Mouse (Mus musculus) E14TG2a.4 (cell line): Measurements from ENCODE around the gene Apof.
"Not testable (repeated sequence)": the region's sequence is repeated elsewhere in the genome, so short reads cannot be mapped to it uniquely, and the experiment has no call there.

ENCODE experiments used
- H3K27me3 ChIP-seq: 2 replicates; pipeline ENCODE4 v1.6.1; 2014; ENCODE audit warnings: low read length, control low read depth; ENCODE audit not compliant: insufficient read depth
- H3K36me3 ChIP-seq: 2 replicates; pipeline ENCODE4 v1.6.1; 2014; ENCODE audit warnings: low read length, control low read depth; ENCODE audit not compliant: insufficient read depth
- H3K4me1 ChIP-seq: replicated peaks from 2 replicates; pipeline ENCODE4 v1.6.1; 2014; ENCODE audit warnings: low read depth, low read length, control low read depth
- H3K4me3 ChIP-seq: replicated peaks from 2 replicates; pipeline ENCODE4 v1.5.1; 2014; ENCODE audit warnings: mild to moderate bottlenecking, low read length
- H3K9me3 ChIP-seq: 2 replicates; pipeline ENCODE4 v1.6.1; 2014; ENCODE audit warnings: low read length, control low read depth
- CTCF ChIP-seq: conservative IDR thresholded peaks from 2 replicates; pipeline ENCODE4 v1.5.1; 2014; ENCODE audit warnings: low read length
- NANOG ChIP-seq: IDR thresholded peaks from 2 replicates; pipeline ENCODE4 v1.6.1; 2014; ENCODE audit warnings: borderline replicate concordance, low read length, mixed read lengths
- POU5F1 ChIP-seq: IDR thresholded peaks from 2 replicates; pipeline ENCODE4 v1.6.1; 2014; ENCODE audit warnings: low read length, borderline replicate concordance

Gene Apof

GRCm38 (mm10) chr10:128247020-128247732, 21.3 kb upstream of the Apof start:
- Histone ChIP-seq H3K4me3 (peak overlapping the region; percentile 69), H3K27me3 (no peaks in the 10 kb centered on the region), H3K9me3 (no peaks in the 10 kb centered on the region), H3K4me1 (peaks cover 79% of the 10 kb centered on the region), H3K36me3 (peaks cover 100% of the 10 kb centered on the region)
- TF ChIP-seq NANOG = no peak
- TF ChIP-seq CTCF = no peak
- no peak for TF ChIP-seq POU5F1

- Histone ChIP-seq H3K4me3 (no peak overlapping the region), H3K9me3 (no peaks in the 10 kb centered on the region), H3K4me1 (peaks cover 69% of the 10 kb centered on the region), H3K27me3 (no peaks in the 10 kb centered on the region), H3K36me3 (peaks cover 79% of the 10 kb centered on the region)
- TF ChIP-seq POU5F1 = no peak
- TF ChIP-seq CTCF = no peak
- TF ChIP-seq NANOG = no peak
Observed at GRCm38 (mm10) chr10:128250565-128250964, 17.9 kb upstream of the Apof start.

GRCm38 (mm10) chr10:128253677-128254255, 14.7 kb upstream of the Apof start, which contains the start of gene Apon:
Gene Apon (plus strand): TSS chr10:128254096.
- no peaks in the 10 kb centered on the region for H3K27me3 ChIP-seq
- H3K9me3 ChIP-seq = no peaks in the 10 kb centered on the region
- H3K36me3 ChIP-seq = peaks cover 47% of the 10 kb centered on the region
- peak within 1 kb of the TSS; percentile 49 for H3K4me3 ChIP-seq
- TF ChIP-seq NANOG = no peak
- TF ChIP-seq CTCF = no peak
- TF ChIP-seq POU5F1 = no peak
- H3K4me1 ChIP-seq = peaks cover 37% of the 10 kb centered on the region

GRCm38 (mm10) chr10:128255925-128256324, 12.5 kb upstream of the Apof start:
- Histone ChIP-seq H3K27me3 (no peaks in the 10 kb centered on the region), H3K36me3 (peaks cover 25% of the 10 kb centered on the region), H3K9me3 (no peaks in the 10 kb centered on the region), H3K4me3 (no peak overlapping the region), H3K4me1 (peaks cover 17% of the 10 kb centered on the region)
- TF ChIP-seq CTCF = no peak
- no peak for TF ChIP-seq NANOG
- TF ChIP-seq POU5F1 = no peak

GRCm38 (mm10) chr10:128256328-128256727, 12.1 kb upstream of the Apof start:
- H3K9me3 ChIP-seq = no peaks in the 10 kb centered on the region
- no peak for TF ChIP-seq POU5F1
- TF ChIP-seq CTCF = no peak
- no peak for TF ChIP-seq NANOG
- H3K4me3 ChIP-seq = no peak overlapping the region
- H3K36me3 ChIP-seq = peaks cover 21% of the 10 kb centered on the region
- no peaks in the 10 kb centered on the region for H3K27me3 ChIP-seq
- peaks cover 14% of the 10 kb centered on the region for H3K4me1 ChIP-seq

GRCm38 (mm10) chr10:128258953-128259352, 9.5 kb upstream of the Apof start:
- no peak overlapping the region for H3K4me3 ChIP-seq
- H3K27me3 ChIP-seq = no peaks in the 10 kb centered on the region
- no peaks in the 10 kb centered on the region for H3K36me3 ChIP-seq
- peaks cover 31% of the 10 kb centered on the region for H3K4me1 ChIP-seq
- no peak for TF ChIP-seq NANOG
- TF ChIP-seq POU5F1 = no peak
- TF ChIP-seq CTCF = no peak
- no peaks in the 10 kb centered on the region for H3K9me3 ChIP-seq

- TF ChIP-seq NANOG (no peak), CTCF (no peak), POU5F1 (no peak)
- peaks cover 21% of the 10 kb centered on the region for H3K4me1 ChIP-seq
- H3K4me3 ChIP-seq = no peak overlapping the region
- H3K9me3 ChIP-seq = no peaks in the 10 kb centered on the region
- no peaks in the 10 kb centered on the region for H3K36me3 ChIP-seq
- H3K27me3 ChIP-seq = no peaks in the 10 kb centered on the region
Observed at GRCm38 (mm10) chr10:128259946-128260345, 8.5 kb upstream of the Apof start.

- not testable (repeated sequence) for H3K9me3 ChIP-seq, H3K36me3 ChIP-seq, H3K27me3 ChIP-seq, H3K4me3 ChIP-seq
- peaks cover 20% of the 10 kb centered on the region for H3K4me1 ChIP-seq
Observed at GRCm38 (mm10) chr10:128260376-128260775, 8.1 kb upstream of the Apof start.

GRCm38 (mm10) chr10:128262300-128262699, 6.2 kb upstream of the Apof start:
- H3K4me3 ChIP-seq = peak overlapping the region; percentile 61
- H3K4me1 ChIP-seq = peaks cover 27% of the 10 kb centered on the region
- H3K9me3 ChIP-seq = no peaks in the 10 kb centered on the region
- TF ChIP-seq POU5F1 = no peak
- TF ChIP-seq CTCF = no peak
- no peak for TF ChIP-seq NANOG
- H3K36me3 ChIP-seq = no peaks in the 10 kb centered on the region
- no peaks in the 10 kb centered on the region for H3K27me3 ChIP-seq
